Mouse (Mus musculus): ENCODE measurements around the gene 3830403N18Rik. TPM values are rescaled to one million over a fixed set of nuclear protein-coding genes. Genes with fewer than 3 reads are reported as not detected.

The 3830403N18Rik gene
- 0.27 and 0.42 TPM in 2 replicates for polyA plus RNA-seq (2012; rRNA removed)

GRCm38 (mm10) chrX:56136336-56136909, at the start of gene 3830403N18Rik:
Gene 3830403N18Rik, plus strand, starts transcription at chrX:56136572.

Other genes starting within 250 kb of the 3830403N18Rik start
- gene Gm773, start 76.3 kb downstream of the 3830403N18Rik start, polyA plus RNA-seq (2012; rRNA removed): not detected in 2 replicates
- 0.56 and 0.57 TPM in 2 replicates for gene Zfp449, start 209.8 kb downstream of the 3830403N18Rik start, polyA plus RNA-seq (2012; rRNA removed)
- gene Smim10l2a, start 238.0 kb downstream of the 3830403N18Rik start, polyA plus RNA-seq (2012; rRNA removed): 0.17 and 0.18 TPM in 2 replicates

Data from liver, embryonic 14 days (tissue).